Mouse (Mus musculus) stomach, embryonic 16.5 days (tissue): ENCODE results near the gene Sox10. TPM values are rescaled to one million over a fixed set of nuclear protein-coding genes. Genes with fewer than 3 reads are reported as not detected.

Experiments
- ATAC-seq: fragments of 200-750 bp; cut with Nextera tagmentation; 2 replicates; pipeline ENCODE4 v1.8.0; 2017; ENCODE audit warnings: moderate number of reproducible peaks, moderate TSS enrichment; ENCODE audit not compliant: insufficient read depth, low FRiP score
- H3K27ac ChIP-seq: fragments of 300-500 bp; sonication (generic); 2 replicates; pipeline ENCODE4 v1.5.1; 2014; ENCODE audit warnings: low read length
- H3K27me3 ChIP-seq: fragments of 300-500 bp; sonication (generic); 2 replicates; pipeline ENCODE4 v1.6.1; 2014; ENCODE audit warnings: low read length, control low read depth, mixed read lengths; ENCODE audit not compliant: control insufficient read depth, insufficient read depth
- H3K36me3 ChIP-seq: fragments of 300-500 bp; sonication (generic); 2 replicates; pipeline ENCODE4 v1.6.1; 2014; ENCODE audit warnings: low read length; ENCODE audit not compliant: control insufficient read depth, insufficient read depth
- H3K4me1 ChIP-seq: fragments of 300-500 bp; sonication (generic); 2 replicates; pipeline ENCODE4 v1.6.1; 2014; ENCODE audit warnings: low read length, control low read depth, mixed read lengths; ENCODE audit not compliant: control insufficient read depth, insufficient read depth
- H3K4me2 ChIP-seq: fragments of 300-500 bp; sonication (generic); 2 replicates; pipeline ENCODE4 v1.6.1; 2014; ENCODE audit warnings: low read depth, low read length, mixed read lengths
- H3K4me3 ChIP-seq: fragments of 300-500 bp; sonication (generic); replicated peaks from 2 replicates; pipeline ENCODE4 v1.5.1; 2014; ENCODE audit warnings: mild to moderate bottlenecking, low read length
- H3K9ac ChIP-seq: fragments of 300-500 bp; sonication (generic); 2 replicates; pipeline ENCODE4 v1.6.1; 2014; ENCODE audit warnings: low read length
- H3K9me3 ChIP-seq: fragments of 300-500 bp; sonication (generic); replicated peaks from 2 replicates; pipeline ENCODE4 v1.6.1; 2016; ENCODE audit warnings: low read length, control low read depth; ENCODE audit not compliant: control insufficient read depth
- WGBS: fragments of 180-500 bp; shearing (Covaris S2); extraction: QIAGEN DNeasy Blood & Tissue Kit; methylation state at CpG from one replicate; pipeline ENCODE4 v1.1.7; 2014; 5-methylcytosine and 5-hydroxymethylcytosine counted together
- polyA plus RNA-seq: library from polyadenylated mRNA; unstranded; fragments of >200 nt; fragmentation: Nextera tagmentation; extraction: Ambion mirVana; gene quantifications from 2 replicates; pipeline ENCODE4 v1.2.1, GENCODE M21; 2015

Sox10 gene
- 5.3 and 5.4 TPM in 2 replicates for polyA plus RNA-seq

DNA sequence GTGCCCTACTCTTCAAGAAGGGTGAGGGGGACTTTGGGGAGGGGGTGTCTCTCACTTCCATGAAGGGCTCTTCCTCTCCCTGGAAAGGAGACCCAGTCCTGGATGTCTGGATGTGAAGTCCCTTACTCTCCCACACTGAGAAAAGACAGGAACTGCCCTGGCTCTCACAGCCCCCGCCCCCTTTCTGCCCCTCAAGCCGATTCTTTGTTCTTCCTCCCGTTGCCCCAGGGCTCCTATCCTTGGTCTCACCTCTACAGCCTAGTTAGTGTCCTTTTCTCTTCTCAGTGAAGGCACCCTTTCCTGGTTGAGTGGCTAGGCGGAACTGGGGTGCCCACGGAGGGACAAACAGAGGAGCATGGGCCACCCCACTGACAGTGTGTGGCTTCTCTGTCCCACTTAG, at the start of gene Sox10:
Gene Sox10, minus strand, starts transcription at position 101 of the 400 bp plus-strand sequence.
- Histone ChIP-seq H3K36me3 (no peaks in the 10 kb centered on the region), H3K9ac (peak within 1 kb of the TSS; percentile 47), H3K9me3 (no peaks in the 10 kb centered on the region), H3K4me1 (no peaks in the 10 kb centered on the region), H3K4me3 (peak within 1 kb of the TSS; percentile 25; the same call in 1 of the 2 replicates), H3K4me2 (no peak within 1 kb of the TSS), H3K27me3 (peaks cover 56% of the 10 kb centered on the region), H3K27ac (peak within 1 kb of the TSS; percentile 42; the same call in 1 of the 2 replicates)
- ATAC-seq = no peak
- WGBS = 48% methylated on average over 5 of the region's 5 CpGs

DNA sequence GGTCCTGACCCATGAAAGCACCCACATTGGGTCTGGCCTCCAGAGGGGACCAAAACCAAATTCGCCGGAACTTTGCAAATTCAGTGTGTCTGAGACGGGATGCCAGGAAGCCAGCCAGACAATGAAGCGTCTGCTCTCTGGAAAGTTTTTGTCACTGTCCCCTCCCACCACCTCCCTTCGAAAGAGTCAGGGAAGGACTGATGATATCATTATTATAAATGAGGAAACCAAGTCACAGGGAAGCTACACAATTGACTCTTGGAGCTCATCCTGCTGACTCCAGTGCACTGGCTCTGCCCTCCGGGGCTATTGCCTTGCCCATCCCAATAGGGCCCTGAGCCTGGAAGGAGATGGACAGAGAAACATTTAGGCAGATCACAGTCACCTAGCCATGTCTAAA, 48.6 kb upstream of the Sox10 start:
- Histone ChIP-seq H3K9ac (no peak overlapping the region), H3K9me3 (no peaks in the 10 kb centered on the region), H3K27me3 (no peaks in the 10 kb centered on the region), H3K27ac (no peak overlapping the region), H3K36me3 (no peaks in the 10 kb centered on the region), H3K4me3 (no peak overlapping the region), H3K4me1 (no peaks in the 10 kb centered on the region), H3K4me2 (no peak overlapping the region)
- no peak for ATAC-seq
- 66% methylated on average over 6 of the region's 6 CpGs for whole genome bisulfite sequencing

DNA sequence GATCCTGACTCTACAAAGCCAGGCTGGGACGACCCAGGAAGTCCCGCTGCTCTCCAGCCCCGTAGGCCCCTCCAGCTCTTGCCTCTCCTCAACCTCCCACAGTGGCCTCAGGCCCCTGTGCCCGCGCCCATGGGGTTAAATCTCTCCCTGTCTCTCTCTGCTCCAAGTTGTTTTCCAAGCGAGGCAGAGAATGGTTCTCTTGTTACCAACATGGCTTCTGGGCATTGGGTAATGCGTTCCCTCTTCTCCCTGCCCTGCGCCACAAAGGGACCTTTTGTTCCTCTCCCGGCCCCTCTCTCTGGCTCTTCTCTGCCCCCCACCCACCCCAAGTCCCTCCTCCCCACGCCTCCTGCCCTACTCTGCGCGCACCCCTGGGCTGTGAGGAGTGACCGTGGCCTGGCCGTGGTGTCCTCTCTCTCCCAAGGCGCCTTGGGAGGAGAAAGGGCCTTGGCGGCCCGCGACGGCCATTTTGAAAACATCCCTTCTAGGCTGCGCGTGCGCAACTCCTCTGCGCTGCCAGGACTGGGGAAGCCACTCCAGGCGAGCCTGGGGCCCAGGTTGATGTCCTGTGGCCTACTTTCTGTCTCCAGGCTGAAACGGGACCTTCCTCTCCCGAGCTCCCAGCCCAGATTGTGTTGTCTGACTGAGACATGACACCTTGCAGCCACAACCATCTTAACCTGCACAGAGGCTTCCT, 47.9 kb upstream of the Sox10 start:
- 88% methylated on average over 26 of the region's 26 CpGs for WGBS
- no peak overlapping the region for H3K4me2 ChIP-seq
- no peaks in the 10 kb centered on the region for H3K36me3 ChIP-seq
- H3K9me3 ChIP-seq = no peaks in the 10 kb centered on the region
- no peaks in the 10 kb centered on the region for H3K4me1 ChIP-seq
- no peak overlapping the region for H3K27ac ChIP-seq
- H3K9ac ChIP-seq = no peak overlapping the region
- H3K4me3 ChIP-seq = no peak overlapping the region
- no peaks in the 10 kb centered on the region for H3K27me3 ChIP-seq
- ATAC-seq = peak; percentile 70

DNA sequence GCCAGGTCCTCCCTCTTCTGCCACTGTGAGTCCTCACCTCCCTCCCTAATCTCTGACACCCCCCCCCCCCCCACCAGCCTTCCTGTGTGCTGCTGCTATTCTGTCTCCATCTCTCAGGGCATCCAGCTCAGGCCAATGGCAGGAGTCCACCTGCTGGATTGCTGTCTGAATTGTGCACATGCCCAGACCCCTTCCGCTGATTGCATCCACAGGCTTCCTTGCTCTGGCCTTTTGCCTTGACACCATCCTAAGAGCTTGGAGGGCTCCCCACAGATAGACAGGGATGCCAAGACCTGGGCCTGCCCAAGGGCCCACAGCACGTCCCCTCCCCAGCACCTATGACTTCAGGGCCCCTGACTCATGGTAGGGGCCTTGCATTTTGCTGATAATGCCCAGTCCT, 45.3 kb upstream of the Sox10 start:
- Histone ChIP-seq H3K9me3 (no peaks in the 10 kb centered on the region), H3K36me3 (no peaks in the 10 kb centered on the region), H3K27me3 (no peaks in the 10 kb centered on the region), H3K27ac (no peak overlapping the region), H3K4me2 (no peak overlapping the region), H3K4me1 (no peaks in the 10 kb centered on the region), H3K4me3 (no peak overlapping the region), H3K9ac (peak overlapping the region; percentile 31; the same call in 1 of the 2 replicates)
- WGBS = 64% methylated on average over 2 of the region's 2 CpGs
- no peak for ATAC-seq

DNA sequence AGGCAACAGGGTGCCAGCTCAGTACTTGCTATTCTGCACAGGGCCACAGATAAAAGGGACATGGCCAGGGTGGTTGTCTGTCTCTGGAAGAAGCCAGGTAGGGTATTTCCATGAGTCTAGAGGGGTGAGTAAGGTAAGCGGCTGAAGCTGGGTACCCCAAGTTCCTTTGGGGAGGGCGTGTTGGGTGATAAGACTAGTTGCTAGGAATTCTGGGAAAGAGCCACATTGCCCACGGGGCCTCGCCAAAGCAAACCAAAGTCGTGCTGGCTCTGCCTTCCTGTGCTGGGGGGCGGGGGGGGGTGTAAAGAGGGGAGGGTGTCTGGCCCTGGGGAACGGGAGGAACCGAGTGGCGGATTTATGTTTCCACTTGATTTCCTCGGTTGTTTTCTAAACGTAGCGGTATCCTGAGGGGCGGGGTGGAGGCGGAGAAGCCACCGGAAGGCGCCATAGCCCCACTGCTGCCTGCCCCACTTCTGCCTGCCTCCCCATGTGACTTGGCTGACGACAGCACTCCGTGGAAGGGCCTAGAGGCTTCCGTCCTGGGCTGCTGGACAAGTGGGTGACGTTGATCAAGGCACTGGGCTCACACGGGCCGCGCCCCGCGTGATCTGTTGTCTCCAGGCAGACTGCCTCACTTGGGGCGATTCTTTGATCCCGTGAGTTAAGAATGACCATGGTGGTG, 43.9 kb upstream of the Sox10 start:
- Histone ChIP-seq H3K9me3 (no peaks in the 10 kb centered on the region), H3K27me3 (no peaks in the 10 kb centered on the region), H3K36me3 (no peaks in the 10 kb centered on the region), H3K27ac (no peak overlapping the region), H3K9ac (no peak overlapping the region), H3K4me3 (no peak overlapping the region), H3K4me1 (no peaks in the 10 kb centered on the region), H3K4me2 (no peak overlapping the region)
- 69% methylated on average over 27 of the region's 27 CpGs for WGBS
- no peak for ATAC-seq

DNA sequence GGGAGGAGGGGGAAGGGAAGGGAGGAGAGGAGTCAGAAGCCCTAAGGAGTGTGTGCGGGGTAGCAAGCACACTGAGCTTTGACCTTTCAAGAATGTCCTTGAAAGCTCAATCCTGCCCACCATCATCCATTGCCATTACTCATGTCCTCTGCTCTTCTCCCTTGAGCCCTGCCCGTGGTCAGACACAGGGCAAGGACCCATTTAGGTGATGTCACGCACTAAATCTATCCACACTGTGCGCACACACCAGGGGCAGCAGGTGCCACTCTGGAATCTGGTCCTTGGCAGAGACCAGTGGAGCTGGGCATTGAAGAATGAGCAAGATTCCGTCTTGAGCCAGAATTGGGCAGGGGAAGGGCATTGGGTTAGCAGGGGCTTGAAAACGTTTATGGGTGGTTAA, 43.2 kb upstream of the Sox10 start:
- Histone ChIP-seq H3K9ac (no peak overlapping the region), H3K36me3 (no peaks in the 10 kb centered on the region), H3K4me2 (no peak overlapping the region), H3K9me3 (no peaks in the 10 kb centered on the region), H3K4me1 (no peaks in the 10 kb centered on the region), H3K27me3 (no peaks in the 10 kb centered on the region), H3K27ac (no peak overlapping the region), H3K4me3 (no peak overlapping the region)
- ATAC-seq = no peak
- WGBS = 61% methylated on average over 6 of the region's 6 CpGs

DNA sequence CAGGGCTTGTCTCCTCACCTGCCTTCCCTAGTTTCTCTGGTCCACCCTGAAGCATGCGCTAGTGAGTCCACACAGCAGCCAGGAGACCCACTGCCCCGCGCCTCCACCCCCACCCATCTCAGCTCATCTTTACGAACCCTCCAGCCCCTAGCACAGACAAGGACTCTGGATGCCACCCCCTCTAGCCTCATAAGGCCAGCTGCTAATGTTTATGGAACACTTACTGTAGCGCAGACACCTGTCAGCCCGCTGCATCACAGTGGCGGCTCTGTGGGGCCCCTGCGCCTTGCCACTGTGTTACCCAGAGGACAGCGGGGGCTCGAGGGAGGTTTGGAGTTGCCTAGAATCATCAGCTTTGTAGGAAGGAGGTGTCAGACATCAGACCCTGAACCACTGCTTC, 37.5 kb upstream of the Sox10 start:
- 20% methylated on average over 10 of the region's 10 CpGs for WGBS
- H3K27me3 ChIP-seq = no peaks in the 10 kb centered on the region
- no peak for ATAC-seq
- 0 out of 2 replicates have a peak, but pooled peaks cover 3% of the 10 kb centered on the region for H3K4me1 ChIP-seq
- no peak overlapping the region for H3K27ac ChIP-seq
- no peak overlapping the region for H3K4me3 ChIP-seq
- H3K9ac ChIP-seq = no peak overlapping the region
- no peaks in the 10 kb centered on the region for H3K9me3 ChIP-seq
- H3K4me2 ChIP-seq = no peak overlapping the region
- no peaks in the 10 kb centered on the region for H3K36me3 ChIP-seq

DNA sequence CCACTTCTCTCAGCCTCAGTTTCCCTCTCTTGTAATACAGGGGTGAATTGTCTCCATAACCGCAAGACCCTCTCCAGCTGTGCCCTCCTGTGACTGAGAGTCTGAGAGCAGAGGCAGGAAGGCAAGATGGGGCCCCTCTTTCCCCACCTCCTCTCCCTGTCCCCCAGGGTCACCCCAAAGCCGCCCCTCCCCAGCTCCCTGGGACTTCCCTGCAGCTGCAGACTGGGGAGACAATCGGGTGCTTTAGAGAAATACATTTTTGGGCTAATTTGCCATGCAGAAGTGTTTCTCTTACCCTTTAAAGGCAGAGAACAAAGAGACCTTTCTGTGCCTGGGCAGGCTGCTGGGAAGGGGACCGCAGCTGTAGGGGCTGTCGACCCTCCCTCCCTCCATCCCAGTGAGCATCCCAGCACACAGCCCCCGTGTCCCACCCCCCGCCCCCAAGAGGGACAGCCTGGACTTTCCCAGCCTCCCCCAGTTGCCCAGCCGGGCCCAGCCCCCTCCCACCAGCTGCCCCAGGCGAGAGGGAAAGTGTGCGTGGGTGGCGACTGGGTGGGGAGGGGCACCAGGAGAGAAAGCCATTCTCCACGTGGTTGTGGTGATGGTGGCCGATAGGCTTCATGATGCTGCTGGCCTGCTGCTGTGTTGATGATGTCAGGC, 36.6 kb upstream of the Sox10 start:
- WGBS = 33% methylated on average over 13 of the region's 13 CpGs
- H3K9me3 ChIP-seq = no peaks in the 10 kb centered on the region
- H3K36me3 ChIP-seq = no peaks in the 10 kb centered on the region
- H3K27me3 ChIP-seq = no peaks in the 10 kb centered on the region
- H3K27ac ChIP-seq = no peak overlapping the region
- H3K4me1 ChIP-seq = 0 out of 2 replicates have a peak, but pooled peaks cover 3% of the 10 kb centered on the region
- no peak overlapping the region for H3K4me2 ChIP-seq
- ATAC-seq = peak; percentile 54
- H3K4me3 ChIP-seq = no peak overlapping the region
- H3K9ac ChIP-seq = no peak overlapping the region

DNA sequence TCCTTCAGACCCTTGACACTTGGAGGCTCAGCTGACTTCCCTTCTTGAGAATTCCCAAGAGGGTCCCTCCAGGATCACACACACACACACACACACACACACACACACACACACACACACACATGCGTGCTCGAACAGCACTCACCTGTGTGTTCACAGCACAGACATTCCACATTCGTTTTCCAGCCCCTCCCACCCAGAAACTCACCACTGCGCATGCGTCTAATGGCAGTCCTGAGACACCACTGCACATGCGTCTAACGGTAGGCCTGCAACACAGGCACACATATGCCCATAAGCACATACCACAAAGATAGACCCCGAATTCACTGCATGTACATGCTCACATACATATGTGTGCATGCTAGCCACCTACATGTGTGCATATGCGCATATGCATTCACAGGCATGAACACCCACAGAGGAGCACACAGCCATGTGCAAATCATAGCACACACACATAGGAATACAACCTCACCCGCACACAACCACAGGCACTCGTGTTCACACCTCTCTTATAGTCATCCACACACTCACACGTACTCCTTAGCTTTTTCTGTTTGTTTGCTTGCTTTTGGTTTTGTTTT, 34.4 kb upstream of the Sox10 start:
- Histone ChIP-seq H3K9me3 (no peaks in the 10 kb centered on the region), H3K4me2 (no peak overlapping the region), H3K27ac (no peak overlapping the region), H3K4me3 (no peak overlapping the region), H3K27me3 (no peaks in the 10 kb centered on the region), H3K4me1 (0 out of 2 replicates have a peak, but pooled peaks cover 3% of the 10 kb centered on the region), H3K36me3 (no peaks in the 10 kb centered on the region), H3K9ac (no peak overlapping the region)
- ATAC-seq = no peak
- 89% methylated on average over 12 of the region's 12 CpGs for WGBS
